Mouse (Mus musculus) layer of hippocampus, postnatal 10 days (tissue): Measurements from ENCODE around the gene Esr2. TPM values are rescaled to one million over a fixed set of nuclear protein-coding genes. Genes with fewer than 3 reads are reported as not detected.

Experiments used
- DNase-seq, 2 experiments: peaks; one replicate each; pipeline ENCODE4 v3.0.0; 2021; ENCODE audit warnings: low spot score in 2 of 2
- total RNA-seq, 2 experiments: library from RNA; stranded (reverse); gene quantifications; 2 replicates each; pipeline ENCODE4 v1.2.3; 2021

Gene Esr2
- total RNA-seq, 2 experiments from 2014 or later, result 0.18 TPM

DNA sequence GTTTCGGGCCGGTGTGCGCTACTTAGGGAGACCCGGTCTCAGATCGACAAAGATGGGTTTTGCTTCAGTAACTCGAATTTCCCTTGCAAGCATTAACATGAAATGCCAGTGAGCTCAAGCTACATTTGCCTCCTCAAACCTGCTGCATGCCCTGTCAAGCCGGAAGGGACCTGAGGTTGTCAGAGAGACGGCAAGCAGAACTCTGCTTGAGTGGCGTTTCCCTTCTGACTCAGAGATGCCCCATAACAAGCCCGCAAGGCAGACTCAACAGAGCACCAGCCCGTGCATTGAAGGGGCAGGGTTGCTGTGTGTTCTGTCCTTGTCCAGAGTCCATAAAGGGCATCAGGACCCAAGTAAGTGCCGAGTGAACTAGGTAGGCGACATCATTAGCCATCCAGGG is 90.0 kb downstream of the Esr2 start:
- no peak for DNase-seq

DNA sequence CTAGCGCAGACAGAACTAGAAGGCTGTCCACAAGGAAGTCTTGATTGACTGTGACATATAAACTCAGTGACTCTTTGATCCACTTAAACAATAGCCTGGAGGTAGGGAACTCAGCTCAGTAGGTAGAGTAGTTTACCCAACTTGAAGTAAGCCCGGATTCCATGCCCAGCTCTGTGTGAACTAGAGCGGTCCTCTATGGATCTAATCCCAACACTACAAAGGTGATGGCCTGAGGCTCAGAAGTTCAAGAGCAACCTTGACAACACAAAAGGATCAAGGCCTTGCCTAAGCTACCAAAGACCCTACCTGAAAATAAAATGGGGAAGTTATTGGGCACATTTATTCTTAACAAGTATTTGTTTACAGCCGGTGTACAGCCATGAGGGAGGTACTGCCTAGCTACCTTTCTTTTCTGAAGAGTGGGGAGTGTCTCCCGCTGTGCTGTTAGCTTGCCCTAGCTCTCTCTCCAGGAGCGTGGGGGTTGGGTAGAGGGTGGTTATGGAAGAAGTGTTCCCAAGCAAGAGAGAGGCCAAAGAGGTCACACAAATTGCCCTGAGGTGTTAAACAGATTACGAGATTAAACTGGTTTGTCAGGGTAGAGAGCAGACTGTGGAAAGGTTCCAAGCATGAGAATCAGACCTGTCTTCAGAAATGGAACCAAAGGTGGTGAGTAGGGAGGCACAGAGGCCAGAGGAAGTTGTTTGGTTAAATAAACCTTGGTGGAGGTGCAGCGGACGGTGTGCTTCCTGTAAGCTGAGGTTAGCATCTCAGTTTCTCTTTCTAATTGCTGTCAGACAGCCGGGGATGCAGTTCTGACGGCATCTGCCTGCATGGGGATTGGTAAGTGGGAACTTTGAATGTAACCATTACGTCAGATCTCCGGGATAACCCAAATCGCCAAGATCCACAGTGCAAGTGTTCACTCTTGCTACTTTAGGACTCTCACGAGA is 90.8 kb downstream of the Esr2 start:
- no peak for DNase-seq

DNA sequence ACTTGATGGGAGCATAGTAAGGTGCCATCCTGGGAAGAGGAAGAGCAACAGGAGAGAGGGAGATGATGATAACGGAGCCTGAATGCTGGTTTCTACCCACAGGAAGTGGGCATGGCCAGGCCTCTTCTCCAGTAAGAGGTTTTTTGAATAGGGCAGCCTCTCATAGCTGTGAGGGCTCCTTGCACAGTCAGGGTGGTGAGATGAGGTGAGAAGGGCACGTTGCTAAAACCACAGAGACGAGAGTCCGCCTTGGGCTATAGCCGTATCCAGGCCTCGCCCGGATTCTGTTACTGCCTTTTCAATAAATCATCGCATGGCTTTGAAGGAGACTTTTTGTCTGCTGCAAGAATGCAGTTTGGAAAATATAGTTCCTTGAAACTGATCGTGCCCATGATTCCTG is 92.0 kb downstream of the Esr2 start:
- no peak for DNase-seq

DNA sequence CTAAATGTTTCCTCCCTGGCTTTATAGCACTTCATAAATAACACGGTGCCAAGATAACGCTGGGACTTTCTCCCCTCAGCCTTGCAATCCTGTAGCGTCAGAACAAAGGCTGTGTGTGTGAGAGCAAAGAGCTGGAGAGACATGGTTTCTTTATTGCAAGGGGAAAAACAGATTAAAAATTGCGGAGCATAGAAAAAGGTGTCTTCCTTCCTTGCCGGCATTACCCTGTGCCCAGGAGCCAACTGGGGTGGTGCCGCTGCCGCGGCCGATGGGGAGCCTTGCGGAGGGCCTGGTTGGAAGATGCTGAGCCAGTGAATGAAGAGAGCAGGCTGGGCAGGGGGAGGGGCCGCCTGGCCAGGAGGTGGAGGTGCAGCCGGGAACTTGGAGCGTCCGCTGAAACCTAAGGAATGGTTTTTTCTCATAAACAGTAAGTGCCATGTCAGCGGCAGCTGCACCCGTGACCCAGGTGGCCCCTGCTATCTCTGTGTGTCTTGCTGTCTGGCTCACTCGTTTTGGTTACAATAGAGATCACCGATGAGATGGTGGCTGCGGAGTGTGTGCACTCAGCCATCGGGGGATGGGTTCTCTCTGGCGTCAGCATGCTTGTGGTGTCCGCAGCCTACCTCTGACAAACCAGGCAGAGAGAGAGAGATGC is 95.4 kb downstream of the Esr2 start:
- peak; percentile 69 to 81 for DNase-seq

DNA sequence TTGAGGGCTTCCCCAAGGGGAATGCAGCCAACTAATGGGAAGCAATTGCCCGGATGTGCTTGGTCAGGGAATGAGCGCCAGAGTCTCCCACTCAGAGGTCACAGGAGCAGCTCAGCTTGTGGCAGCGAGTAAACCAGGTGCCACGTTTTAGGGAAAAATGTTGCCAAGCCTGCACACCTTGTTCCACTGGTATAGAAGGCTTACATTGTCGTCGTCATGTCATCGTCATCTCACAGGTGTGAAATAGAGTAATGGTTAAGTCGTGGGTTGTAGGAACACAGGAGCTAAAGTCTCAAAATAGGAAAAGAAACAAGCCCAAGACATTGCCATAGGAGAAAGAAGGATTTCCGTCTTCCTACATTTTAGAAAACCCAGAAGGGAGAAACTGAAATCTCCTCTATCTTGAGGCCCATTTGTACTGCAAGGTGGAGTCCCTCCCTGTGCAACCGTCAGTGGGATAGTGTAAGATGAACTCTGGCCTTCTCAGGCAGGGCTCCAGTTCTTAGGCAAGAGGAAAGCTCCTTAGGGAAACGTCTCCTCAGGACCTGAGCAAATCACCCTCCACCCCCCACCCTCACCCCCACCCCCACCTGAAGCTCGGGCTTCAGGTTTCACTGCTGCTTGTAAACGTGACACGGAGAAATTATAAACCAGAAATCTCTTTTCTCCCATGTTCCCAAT is 96.0 kb downstream of the Esr2 start:
- DNase-seq, result no peak

DNA sequence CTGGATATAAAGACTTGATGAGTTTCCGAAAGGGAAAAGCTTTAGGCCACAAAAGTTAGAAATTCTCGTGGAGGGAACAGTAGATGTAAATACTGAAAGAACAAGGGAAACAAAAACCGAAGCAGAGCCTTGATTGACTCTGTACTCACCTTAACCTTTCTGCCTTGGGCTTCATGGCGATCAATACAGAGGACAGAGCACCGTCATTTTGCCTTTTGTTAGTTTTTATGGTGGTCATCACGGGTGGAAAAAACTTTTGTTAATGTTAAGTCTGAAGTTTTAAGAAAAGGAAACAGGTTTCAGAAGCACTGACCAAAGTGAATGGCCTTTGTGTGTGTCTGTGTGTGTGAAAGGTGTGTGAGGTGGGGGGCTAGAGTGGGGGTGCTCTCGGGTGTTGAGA is 103.1 kb downstream of the Esr2 start:
- DNase-seq, result no peak

DNA sequence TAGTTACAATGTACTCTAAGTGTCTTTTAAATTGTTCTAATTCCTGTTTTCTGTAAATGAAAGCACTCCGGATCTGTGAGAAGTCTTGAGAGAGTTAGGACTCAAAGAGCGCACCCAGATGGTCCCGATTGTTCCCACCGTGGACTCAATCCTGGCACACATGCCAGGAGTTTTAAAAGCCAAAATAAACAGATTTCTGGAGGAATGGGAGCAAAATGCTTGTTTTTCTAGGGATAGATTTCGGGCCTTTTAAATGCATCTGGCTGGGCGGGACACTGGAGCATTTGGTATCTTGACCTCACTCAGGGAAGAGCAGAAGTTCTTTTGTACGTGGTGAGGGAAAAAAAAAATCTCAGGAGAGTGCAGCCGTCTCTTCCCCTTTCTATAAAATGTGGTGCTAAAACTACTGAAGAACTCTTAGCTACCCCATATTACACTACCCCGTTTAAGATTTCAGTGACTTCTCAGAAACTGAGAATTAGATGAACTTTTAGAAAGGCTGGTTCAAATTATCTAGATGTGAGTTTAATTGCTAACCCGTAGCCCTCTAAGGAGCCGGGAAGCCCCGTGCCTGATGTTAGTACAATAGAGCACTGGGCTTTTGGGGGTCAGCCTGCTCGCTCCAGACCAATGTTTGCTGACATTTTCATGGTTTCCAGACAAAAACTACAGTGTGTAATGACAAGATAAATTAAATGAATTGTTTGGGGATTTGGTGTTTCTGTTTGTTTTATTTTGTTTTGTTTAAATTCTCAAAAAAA is 103.8 kb downstream of the Esr2 start:
- DNase-seq, result no peak

DNA sequence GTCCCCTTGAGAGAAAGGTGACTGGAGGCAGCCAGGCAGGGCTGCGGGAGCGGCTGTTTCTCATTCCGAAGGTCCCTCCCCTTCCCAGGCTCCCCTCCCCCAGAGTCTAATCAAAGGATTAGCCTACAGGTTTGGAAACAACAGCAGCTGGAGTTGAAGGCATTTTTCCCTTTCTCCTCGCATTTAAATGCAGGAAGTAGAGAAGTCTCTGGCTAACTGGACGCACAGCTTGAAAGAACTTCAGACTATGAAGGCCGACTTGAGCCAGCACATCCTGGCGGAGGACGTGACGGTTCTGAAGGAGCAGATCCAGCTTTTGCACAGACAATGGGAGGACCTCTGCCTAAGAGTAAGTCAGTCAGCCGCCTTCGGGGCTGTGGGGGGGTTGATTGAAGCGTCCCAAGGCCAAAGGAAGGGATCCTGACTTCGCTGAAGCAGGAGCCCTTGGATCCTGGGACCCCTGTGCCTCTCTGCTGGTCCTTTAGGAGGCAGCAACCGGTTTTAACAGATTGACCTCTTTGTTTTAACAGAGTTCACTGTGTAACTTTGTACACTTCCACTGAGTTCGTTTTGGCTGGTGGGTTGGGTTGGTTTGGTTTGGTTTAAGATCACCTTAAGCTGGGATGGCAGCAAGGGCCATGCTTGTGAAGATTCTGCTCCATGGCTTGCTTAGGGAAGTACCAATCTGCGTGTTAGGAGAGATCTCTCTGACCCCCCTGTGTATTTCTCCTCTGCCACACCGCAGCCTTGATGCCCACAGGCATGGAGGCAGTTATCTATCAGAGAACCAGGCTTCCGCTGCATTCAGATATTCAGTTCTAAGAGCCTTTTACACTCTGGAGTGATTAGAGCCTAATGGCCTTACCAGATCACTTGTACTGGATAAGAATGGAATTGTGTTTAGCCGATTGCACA is 104.9 kb downstream of the Esr2 start:
- no peak for DNase-seq

Other genes starting within 250 kb of the Esr2 start
- not detected for gene Tex21, start 69.5 kb upstream of the Esr2 start, total RNA-seq
- gene Mthfd1, start 78.0 kb upstream of the Esr2 start, total RNA-seq, result 10 to 100 TPM; 40.6 to 44.0 TPM
- 10 to 100 TPM; 48.9 to 52.7 TPM for gene Akap5, start 147.6 kb upstream of the Esr2 start, total RNA-seq
- 10 to 100 TPM; 16.9 to 20.9 TPM for gene Zbtb25, start 192.3 kb upstream of the Esr2 start, total RNA-seq
- gene Zbtb1, start 193.0 kb upstream of the Esr2 start, total RNA-seq, result 1 to 10 TPM; 5.6 to 6.1 TPM
- 10 to 100 TPM; 62.3 to 75.3 TPM for gene Hspa2, start 226.9 kb upstream of the Esr2 start, total RNA-seq
- gene Ppp1r36, start 240.3 kb upstream of the Esr2 start, total RNA-seq, result 1 to 10 TPM; 1.5 to 2.5 TPM